Mouse (Mus musculus): Measurements from ENCODE around the gene Fcgr1.

GRCm38 (mm10) chr3:96312341-96313098, 18.8 kb upstream of the Fcgr1 start:
- TF ChIP-seq CTCF (conservative IDR thresholded peaks at IDR 0.05; ENCODE audit: insufficient read depth, insufficient read length, low read depth, low read length) (no peak), POLR2A (IDR thresholded peaks at IDR 0.05; ENCODE audit: low read depth, low read length) (no peak)

Data from kidney, adult 2 months (tissue).